Mouse (Mus musculus) monocyte, adult 2 months (primary cell): Measurements from ENCODE around the gene Ints3.

Source experiments
- DNase-seq, 2 experiments: peaks; one replicate each; pipeline ENCODE4 v3.0.0; 2022; ENCODE audit warnings: low spot score in 2 of 2, low read depth in 1 of 2

Gene Ints3

DNA sequence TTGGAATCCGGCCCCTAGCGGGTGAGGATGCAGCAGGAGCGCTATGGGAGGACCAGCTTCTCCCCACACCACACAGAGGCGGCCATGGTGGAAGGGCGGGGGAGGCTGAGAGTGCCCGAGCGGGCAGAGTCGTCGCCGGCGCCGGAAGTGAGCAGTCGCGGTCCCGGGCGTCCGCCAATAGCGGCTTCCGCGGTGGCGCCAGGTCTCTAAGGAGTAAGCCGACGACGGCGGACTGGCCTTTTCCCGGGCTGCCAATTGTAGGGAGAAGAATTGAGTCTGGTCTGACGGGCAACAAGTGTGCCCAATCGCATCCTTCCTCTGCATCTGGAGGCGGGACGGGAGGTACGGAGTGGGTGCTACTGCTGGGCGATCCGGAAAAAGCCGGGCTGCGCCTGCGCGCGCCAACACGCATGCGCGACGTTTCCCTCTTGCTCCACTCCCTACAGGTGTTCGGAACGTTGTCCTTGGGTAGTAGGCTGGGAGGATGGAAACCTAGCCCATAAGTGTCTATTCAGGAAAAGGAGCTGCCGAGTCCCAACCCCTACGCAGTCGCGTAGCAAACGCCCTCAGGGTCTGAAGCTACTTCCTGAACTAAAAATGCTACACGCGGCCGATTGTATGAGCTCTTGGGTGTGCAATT is at the start of gene Ints3:
Gene Ints3, minus strand, starts transcription at position 242 of the 640 bp plus-strand sequence.
- DNase-seq, result peak; percentile 97

DNA sequence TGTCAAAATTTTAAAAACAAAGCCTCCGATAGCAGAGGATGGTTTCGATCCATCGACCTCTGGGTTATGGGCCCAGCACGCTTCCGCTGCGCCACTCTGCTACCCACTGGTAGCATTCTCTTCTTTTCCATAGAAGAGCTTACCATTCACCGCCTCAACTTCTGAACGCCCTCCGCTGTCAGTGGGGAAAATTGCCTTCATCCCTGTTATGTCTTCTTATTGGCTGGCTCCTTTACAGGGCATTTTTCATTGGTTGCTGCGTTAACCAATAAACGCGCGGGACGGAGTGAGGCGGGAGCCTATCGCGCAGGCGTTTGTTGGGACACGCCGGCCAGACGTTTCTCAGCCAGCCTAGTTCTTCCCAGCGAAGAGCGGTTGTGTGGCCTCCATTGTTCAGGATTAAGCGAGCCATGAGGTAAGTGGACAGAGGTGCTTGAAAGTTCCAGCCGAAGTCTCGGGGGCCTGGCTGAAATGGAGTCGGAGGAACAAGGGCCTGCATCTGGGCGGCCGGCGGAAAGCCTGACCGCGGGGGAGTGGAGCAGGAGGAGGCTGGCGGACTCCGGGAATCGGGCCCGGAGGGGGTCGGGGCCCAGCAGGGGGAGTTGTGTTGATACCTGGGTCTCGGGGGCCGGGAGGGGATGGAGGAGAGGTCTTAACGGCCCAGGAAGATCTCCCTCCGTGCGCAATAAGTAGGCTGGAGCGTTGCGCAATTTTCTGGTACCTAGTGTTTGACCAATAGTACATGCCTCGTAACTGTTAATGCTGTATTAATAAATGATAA is 42.6 kb upstream of the Ints3 start, which contains the start of gene Ilf2:
Gene Ilf2, plus strand, starts transcription at position 296 of the 781 bp plus-strand sequence.
- DNase-seq, result peak; percentile 87 to 93

DNA sequence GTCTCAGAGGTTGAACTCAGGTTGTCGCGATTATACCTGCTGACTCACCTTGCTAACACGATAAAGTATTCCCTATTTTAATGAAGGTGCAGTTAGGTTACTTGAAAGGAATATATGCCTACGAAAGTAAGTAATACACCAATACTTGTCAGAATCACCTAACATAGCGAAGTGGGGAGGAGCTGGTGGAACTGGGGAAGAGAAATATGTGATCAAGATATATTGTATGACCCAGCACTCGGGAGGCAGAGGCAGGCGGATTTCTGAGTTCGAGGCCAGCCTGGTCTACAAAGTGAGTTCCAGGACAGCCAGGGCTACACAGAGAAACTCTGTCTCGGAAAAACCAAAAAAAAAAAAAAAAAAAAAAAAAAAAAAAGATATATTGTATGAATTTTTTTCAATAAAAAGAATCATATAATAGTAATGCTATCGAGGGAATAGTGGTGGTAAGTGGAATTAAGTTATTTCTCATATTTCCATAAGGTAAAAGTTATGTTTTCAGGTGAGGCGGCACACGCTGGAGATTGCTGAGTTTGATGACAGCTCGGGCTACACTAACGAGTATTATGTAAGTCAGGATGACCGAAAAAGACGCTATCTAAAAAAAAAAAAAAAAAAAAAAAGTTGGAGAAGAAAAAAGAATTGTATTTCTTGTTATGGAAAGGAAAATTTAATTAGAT is 41.9 kb upstream of the Ints3 start:
- DNase-seq, result no peak

DNA sequence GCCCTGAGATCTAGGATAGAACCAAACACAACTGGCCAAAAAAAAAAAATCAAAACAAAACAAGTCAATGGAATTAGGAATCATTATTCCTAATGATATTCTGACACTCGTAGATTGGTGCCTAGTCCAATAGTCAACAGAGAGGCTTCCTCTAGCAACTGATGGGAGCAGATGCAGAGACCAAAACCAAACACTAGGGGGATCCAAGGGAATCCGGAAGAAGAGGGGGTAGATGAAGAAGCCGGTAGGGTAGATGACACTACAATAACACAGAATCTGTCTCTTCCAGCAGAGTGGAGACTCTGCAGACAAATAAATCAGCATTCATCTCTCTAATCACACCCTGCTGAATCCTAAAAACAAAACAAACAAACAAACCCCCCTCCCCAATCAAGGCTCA is 38.8 kb upstream of the Ints3 start:
- DNase-seq, result peak; percentile 30 to 37

DNA sequence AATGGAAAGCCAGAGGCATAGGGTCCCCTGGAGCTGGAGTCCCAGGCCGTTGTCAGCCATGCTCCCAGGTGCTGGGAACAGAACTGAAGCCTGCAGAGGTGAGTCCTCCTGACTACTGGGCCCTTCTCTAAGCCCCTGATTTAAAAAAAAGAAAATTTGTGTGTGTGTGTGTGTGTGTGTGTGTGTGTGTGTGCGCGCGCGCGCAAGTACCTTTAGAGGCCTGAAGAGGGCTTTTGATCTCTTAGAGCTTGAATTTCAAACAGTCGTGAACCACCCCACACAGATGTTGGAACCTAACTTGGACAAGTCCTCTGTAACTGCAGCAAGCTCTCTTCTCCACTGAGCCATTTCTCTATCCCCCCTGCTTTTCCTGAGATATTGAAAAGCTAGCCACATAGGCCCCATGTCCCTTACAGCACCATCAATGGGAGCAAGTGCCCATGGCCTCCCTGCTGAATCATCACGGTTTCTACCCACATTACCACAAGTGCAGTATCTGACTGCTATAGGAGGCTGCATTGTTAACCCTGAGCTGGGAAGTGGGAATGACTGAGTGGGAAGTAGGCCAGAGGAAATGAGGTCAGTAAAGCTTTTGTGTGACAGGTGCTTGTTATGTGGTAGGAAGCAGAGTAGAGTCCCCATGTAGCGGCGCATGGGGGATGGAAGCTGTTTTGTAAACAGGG is 34.3 kb upstream of the Ints3 start:
- no peak for DNase-seq

DNA sequence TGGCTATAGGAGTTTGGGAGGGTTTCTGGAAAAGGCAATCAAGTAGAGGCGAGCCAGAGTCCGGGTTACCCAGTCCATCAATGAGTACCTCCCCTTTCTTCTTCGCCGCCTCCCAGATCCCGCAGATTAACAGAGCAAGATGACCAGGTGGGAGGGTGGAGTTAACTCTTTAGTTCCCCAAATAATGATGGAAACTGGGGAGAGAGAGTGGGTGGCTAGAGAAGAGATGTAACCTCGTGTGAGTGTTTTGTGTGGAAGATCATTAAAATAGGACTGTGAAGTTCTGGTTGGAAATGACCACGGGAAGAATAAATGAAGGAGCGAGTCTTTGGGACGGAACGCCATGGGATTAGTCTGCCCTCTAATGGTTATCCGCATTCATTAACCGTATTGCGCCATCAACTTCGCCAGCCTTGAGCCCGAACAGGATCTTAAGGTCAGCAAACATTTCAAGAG is 32.9 kb upstream of the Ints3 start:
- peak in 1 of 2 experiments; percentile 9 for DNase-seq

DNA sequence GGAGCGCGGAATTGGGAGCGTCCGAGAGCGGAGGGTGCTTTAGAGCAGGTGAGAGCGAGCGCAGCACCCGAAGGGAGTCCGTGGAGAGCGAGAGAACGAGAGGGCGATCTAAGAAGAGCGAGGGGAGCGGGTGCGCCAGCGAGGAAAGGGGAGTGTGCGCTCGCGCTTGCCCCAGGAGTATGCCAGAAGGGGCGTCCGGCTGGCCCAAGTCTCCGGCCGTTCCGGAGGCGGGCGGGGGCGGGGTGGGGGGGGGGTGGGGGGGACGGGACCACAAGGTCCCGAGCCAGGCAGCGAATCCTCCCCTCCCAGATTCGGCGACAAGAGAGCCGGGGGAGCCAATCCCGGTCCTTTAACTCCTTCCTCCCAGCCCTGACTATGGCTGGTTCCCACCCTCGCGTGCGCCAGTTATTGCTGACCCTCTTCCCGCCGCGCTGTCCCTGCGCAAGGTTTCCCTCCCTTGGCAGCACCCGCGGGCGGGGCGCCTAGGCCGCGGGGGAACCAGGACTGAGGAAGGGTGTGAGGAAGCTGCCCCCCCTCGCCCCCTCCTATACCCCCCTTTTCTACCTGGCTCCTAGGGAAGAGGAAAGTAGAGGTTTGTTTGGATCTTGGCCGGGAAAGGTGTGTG is 32.4 kb upstream of the Ints3 start, which contains the start of gene Npr1:
Gene Npr1, minus strand, starts transcription at position 181 of the 625 bp plus-strand sequence.
- DNase-seq, result no peak

DNA sequence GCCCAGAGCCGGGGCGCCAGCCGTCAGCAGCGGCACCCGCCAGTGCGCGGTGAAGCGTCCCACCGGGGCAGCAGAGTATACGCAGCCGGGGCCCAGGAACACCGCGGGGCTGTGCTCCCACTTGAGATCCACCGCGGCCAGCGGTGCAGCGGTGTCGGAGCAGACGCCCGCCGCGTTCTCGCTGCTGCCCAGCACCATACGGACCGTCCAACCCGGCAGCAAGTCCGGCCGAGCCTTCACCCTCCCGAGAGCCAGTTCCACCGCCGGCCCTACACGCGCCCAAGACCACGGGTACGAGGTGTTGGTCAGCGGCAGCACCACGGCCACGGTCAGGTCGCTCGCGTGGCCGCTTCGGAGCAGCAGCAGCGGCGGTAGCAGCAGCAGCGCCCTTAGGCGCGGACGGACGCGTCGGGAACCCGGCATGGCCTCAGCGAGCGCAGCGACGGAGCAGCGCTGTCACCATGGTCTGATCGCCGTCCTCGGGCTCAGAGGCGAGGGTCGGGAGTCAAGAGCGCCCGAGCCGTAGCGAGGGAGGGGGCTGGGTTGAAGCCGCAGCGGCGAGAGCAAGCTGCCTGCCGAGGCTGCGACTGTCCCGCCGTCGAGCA is 31.8 kb upstream of the Ints3 start:
- peak in 1 of 2 experiments; percentile 9 for DNase-seq

DNA sequence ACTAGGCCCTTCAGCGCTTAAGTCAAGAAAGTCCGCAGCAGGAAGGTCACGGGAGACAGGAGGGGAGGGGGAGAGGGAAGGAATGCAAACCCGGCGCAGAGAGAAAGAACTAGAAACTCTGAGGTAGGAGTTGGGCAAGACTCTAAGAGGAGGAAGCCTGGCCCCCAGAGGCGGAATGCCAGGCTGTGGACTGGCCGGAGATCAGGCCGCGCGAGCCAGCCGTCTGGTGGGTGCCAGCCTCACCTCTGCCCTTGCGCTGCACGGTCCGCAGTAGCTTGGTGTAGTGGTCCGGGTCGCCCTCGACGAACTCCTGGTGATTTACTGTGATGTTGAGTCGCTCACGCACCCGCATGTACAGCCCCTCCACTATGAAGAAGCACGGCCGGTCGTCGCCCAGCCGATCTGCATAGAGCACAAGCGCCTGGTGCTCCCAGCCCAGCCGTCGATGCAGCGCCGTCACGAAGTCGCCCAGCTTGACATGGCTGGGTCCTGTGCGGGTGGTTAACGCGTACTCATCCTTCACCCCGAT is 31.2 kb upstream of the Ints3 start:
- DNase-seq, result no peak

DNA sequence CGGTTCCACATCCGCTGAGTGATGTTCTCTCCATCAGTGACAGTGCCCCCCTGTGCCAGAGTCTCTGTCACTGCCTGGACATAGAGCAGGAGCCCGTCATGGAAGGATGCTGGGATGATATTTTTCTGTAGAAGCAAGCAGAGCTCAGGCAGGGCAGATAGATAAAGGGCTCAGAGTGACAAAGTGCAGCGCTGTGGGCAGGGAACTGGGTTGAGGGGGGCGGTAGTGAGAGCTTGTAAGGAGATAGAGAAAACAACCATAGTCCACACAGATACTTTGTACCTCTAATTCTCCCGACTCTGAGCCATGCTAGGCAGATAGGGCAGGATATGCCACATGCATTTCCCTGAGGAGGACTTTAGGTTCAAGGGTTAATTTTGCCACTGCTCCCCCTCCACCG is 29.2 kb upstream of the Ints3 start:
- DNase-seq, result no peak

DNA sequence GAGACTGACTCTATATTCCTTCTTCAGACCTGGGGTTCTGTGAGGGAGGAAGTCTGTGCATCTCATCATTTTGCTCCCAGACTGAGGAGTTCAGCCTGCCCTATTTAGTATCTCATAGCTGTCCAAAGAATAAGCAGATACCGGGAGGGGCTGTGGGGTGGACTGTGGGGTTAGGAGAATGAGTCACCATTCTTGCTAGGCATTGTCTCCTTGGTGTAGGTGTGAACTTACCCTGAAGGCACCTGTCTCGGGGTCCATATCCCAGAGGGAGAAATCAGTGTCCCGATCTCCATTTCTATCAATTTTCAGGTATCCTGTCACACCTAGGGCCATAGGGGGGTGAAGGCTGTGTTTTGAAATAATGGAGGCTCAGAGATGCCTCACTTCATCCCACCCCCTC is 28.5 kb upstream of the Ints3 start:
- no peak for DNase-seq

DNA sequence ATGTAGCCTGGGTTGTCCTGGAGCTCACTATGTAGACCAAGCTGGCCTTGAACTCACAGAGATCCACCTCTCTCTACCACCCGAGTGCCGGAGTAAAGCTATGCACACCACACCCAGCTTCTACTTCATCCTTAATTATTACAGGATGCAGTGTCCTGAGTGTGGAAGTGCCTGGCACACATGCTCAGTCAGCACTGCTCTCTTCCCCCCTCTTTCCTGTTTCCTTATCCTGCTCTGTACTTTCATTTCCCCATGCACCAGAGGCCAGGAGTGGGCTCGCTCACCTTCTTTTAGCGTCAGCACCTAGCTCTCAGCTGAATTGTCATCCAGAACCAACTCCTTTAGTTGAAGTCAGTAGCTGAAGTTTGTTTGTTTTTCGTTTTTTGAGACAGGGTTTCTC is 26.9 kb upstream of the Ints3 start:
- DNase-seq, result no peak

DNA sequence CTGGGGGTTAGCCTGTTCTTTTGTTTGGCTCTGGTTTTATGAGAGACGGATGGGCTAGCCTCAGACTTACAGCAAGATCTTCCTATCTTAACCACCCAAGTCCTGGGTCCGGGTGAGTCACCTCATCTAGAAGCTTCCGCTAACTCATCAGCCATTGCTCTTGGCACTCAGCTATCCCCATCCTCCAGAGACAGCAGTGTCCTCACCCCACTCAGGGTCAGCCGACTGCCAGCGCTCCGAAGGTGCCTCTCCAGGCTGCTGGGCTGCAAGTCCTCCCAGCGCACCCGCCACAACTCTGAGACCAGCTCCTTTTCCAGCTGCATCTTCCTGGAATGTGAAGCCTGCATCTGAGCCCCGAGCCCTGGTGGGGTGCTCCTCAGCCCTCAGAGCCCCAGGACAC is 26.3 kb upstream of the Ints3 start:
- DNase-seq, result no peak

DNA sequence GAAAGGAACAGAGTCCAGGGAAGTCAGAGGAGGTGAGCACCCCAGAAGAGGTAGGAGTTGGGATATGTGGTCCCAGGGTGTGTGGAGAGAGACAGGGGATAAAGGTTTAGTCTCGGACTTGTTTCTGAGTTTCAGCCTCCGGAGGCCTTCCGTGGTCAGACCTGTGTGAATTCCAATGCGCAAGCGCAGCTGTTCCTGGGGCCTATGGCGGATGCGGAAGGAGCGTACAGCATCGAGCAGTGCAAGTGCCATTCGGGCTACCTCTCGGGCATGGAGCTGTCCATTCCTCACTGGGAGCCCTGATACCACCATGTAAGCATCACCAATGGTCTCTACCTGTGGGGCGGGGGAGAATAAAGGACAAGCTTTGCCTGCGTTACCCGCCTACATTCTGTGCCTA is 21.5 kb upstream of the Ints3 start:
- no peak for DNase-seq

DNA sequence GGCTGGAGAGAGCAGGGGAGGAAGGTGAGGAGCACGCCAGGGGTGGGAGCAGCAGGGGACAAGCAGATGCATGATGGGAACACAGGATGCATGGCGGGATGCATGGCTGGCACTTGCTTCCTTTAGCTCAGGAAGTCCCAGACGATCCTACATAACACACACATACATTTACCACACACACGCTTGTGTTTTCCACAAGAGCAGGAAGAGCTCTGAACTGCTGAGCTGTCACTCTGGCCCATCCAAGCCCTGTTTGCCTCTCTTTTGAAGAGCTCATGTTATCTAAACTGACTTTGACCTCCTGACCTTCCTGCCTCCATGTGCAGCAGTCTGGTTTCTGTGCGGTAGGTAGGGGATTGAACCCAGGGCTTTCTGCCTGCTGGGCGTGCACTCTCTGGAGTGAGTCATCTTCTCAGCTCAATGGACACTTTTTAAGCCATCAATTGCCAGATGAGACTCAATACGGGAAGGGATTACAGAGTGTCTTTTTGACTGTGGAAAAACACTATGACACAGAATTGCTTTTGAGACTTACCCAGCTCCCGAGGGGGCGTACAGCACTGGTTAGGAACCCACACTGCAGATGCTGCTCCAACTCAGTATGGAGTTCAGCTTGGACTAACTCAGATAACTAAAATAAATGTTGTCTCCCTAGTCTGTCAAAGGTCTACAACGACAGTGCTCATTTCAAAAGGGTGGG is 18.1 kb upstream of the Ints3 start:
- DNase-seq, result no peak

DNA sequence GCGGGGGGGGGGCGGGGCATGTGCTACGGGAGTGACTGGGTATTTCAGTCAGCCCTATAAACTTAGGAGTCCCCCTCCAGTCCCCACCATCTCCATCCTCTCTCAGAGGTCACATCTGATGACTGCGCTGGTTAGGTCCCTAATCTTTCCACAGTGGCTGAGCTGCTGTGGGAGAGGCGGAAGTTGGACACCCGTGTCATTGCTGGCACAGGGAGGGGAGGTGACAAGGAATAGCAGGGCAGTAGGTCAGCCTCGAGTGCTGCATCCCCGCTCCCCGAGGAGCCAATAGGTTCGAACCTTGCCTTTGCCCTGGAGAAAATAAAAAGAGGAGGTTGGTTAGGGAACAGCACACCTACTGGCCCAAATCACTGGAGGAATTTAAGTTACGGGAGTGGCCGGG is 17.5 kb upstream of the Ints3 start:
- DNase-seq, result no peak

DNA sequence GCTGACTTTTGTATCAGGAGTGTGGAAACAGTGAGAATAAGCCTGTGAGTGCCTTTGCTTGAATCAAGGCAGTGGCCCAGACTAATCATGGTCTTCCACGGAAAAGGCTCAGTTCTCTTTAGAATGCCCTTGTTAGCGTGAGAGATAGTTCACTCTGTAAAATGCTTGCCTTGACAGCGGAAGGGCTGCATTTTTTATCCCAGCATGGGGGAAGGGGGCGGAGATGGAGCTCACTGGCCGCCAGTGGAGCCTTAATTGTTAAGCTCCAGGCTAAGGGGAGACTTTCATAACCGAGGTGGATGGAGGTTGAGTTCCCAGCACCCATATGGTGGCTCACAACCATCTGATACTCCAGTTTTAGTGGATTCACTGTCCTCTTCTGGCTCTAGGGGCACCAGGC is 15.2 kb upstream of the Ints3 start:
- no peak for DNase-seq

DNA sequence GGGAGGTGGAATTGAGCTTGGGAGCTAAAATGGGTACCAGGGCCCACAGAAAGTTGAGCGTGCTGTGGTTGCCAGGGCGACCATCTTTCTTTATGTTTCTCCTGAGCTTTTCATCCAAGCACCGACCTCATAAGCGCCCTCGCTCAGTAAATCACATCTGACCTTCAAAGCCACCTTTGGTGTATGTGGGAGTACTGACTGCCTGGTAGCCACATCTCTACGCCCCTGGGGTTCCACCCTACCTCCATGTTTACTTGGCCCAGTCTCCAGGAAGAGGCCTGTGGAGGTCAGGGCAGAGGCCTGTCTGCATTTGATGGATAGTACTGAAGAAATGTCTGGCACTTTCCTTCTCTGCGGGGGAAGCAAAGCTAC is 13.7 kb upstream of the Ints3 start:
- no peak for DNase-seq

DNA sequence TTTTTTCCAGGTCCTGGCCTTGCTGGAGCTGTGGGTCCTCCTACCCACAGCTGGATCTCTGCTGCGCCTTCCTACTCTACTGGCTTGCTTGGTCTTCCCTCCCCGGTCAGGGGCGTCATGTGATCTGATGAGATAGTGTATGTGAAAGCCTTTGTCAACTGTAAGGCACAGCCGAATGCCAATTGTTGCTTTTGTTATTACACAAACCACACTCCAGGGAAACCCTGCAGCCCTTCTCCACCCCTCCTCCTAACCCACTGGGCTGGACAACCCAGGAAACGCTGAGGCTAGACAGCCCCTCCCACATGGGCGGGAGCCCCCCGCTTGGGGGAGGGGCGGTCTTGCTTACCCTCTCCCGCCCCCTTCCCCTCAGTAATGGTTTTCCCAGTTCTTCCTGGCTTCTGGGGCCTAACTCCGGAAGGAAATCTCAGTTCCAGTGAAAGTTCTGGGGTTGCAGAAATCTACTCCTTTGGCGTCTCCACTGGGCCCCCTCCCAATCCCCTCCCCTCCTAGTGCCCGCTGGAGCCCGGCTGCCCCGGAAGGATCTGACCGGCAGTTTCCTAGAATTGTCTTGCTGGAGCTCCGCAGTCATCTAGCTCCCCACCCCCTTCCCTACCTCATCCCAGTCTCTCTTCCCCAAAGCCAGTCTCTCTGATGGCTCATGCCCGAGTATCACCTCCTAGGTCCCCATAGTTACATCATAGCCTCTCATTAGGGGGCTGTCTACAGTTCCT is 13.1 kb upstream of the Ints3 start:
- DNase-seq, result no peak
